Comparison of ENCODE assay signal across 22 mouse cellular contexts in genomic region chr13:98180636-98181035, GRCm38 (mm10). TPM values are rescaled to one million over a fixed set of nuclear protein-coding genes. Genes with fewer than 3 reads are reported as not detected.
DNase-seq lines count a peak whose midpoint lies in the region; ATAC-seq lines count a peak whose summit lies in the region.
"Had no signal": no experiment of that assay in that cellular context is flagged by ENCODE, and none has a peak within 500 bp of the region (broad histone marks: within the 10 kb centered on the region; RNA-seq: fewer than 3 reads in every experiment).

No protein-coding gene starts in this region.

- H3K36me3 ChIP-seq in forebrain, embryonic 11.5 days (ENCODE audit: control insufficient read depth, insufficient read depth, low read length): no peaks in the 10 kb centered on the region
- no peaks in the 10 kb centered on the region for H3K36me3 ChIP-seq in forebrain, embryonic 12.5 days (replicated peaks)
- H3K36me3 ChIP-seq: embryonic facial prominence, embryonic 12.5 days; hindbrain, embryonic 10.5 days; intestine, embryonic 15.5 days; limb, embryonic 10.5 days; liver, embryonic 15.5 days had no signal

- no peak overlapping the region for H3K4me3 ChIP-seq in forebrain, embryonic 11.5 days (ENCODE audit: low read depth, low read length)
- H3K4me3 ChIP-seq in forebrain, embryonic 12.5 days (replicated peaks): no peak overlapping the region
- H3K4me3 ChIP-seq: embryonic facial prominence, embryonic 12.5 days; hindbrain, embryonic 10.5 days; intestine, embryonic 15.5 days; limb, embryonic 10.5 days; liver, embryonic 15.5 days; myocyte had no signal

- no peaks in the 10 kb centered on the region for H3K4me1 ChIP-seq in forebrain, embryonic 11.5 days (replicated peaks; ENCODE audit: control insufficient read depth, insufficient read depth, low read length)
- 0 out of 2 replicates have a peak, but pooled peaks cover 4% of the 10 kb centered on the region for H3K4me1 ChIP-seq in forebrain, embryonic 12.5 days
- H3K4me1 ChIP-seq: intestine, embryonic 15.5 days had no signal

- H3K9ac ChIP-seq in forebrain, embryonic 11.5 days (ENCODE audit: low read length): no peak overlapping the region
- H3K9ac ChIP-seq in forebrain, embryonic 12.5 days: no peak overlapping the region
- H3K9ac ChIP-seq: embryonic facial prominence, embryonic 12.5 days; intestine, embryonic 15.5 days; liver, embryonic 15.5 days had no signal

- peak; percentile 6 for DNase-seq in forebrain, embryonic 11.5 days (ENCODE audit: low spot score)
- DNase-seq in heart, adult 9 months (ENCODE audit: low spot score in 2 of 2): peak; percentile 41 to 44
- DNase-seq in heart, postnatal 4 days: no peak
- DNase-seq in fat pad, adult 2 months (ENCODE audit: extremely low read depth, low read depth, low spot score): peak; percentile 36
- no peak for DNase-seq in right cerebral cortex, postnatal 25 days
- no peak for DNase-seq in spleen, adult 18-20 months
- DNase-seq: cerebellum, adult 2 months; cerebellum, postnatal 25 days; kidney, adult 8-10 months; kidney, postnatal 10 days; liver; lung, postnatal 4 days had no signal

- H3K4me2 ChIP-seq in forebrain, embryonic 11.5 days (ENCODE audit: low read depth, low read length, severe bottlenecking): no peak overlapping the region
- no peak overlapping the region for H3K4me2 ChIP-seq in forebrain, embryonic 12.5 days
- H3K4me2 ChIP-seq: embryonic facial prominence, embryonic 12.5 days; intestine, embryonic 15.5 days; liver, embryonic 15.5 days had no signal

- WGBS in forebrain, embryonic 11.5 days: 91% methylated on average over 8 of the region's 8 CpGs
- 91% methylated on average over 8 of the region's 8 CpGs for WGBS in forebrain, embryonic 12.5 days

- ATAC-seq in forebrain, embryonic 11.5 days (replicated peaks; ENCODE audit: low FRiP score): no peak
- no peak for ATAC-seq in forebrain, embryonic 12.5 days (ENCODE audit: low FRiP score)
- ATAC-seq: forebrain, embryonic 14.5 days; hindbrain, embryonic 16.5 days; intestine, embryonic 15.5 days; midbrain, embryonic 16.5 days had no signal

- no peak overlapping the region for H3K27ac ChIP-seq in forebrain, embryonic 11.5 days (ENCODE audit: low read depth, low read length)
- no peak overlapping the region for H3K27ac ChIP-seq in forebrain, embryonic 12.5 days
- H3K27ac ChIP-seq: embryonic facial prominence, embryonic 12.5 days; hindbrain, embryonic 10.5 days; intestine, embryonic 15.5 days; limb, embryonic 10.5 days; liver, embryonic 15.5 days had no signal

- no peaks in the 10 kb centered on the region for H3K27me3 ChIP-seq in forebrain, embryonic 11.5 days (ENCODE audit: control insufficient read depth, insufficient read depth, low read length)
- H3K27me3 ChIP-seq in forebrain, embryonic 12.5 days: peaks cover 13% of the 10 kb centered on the region; the same call in 1 of the 2 replicates
- H3K27me3 ChIP-seq: embryonic facial prominence, embryonic 12.5 days; intestine, embryonic 15.5 days; liver, embryonic 15.5 days had no signal

- H3K9me3 ChIP-seq in forebrain, embryonic 11.5 days (ENCODE audit: control insufficient read depth, low read length): no peaks in the 10 kb centered on the region
- no peaks in the 10 kb centered on the region for H3K9me3 ChIP-seq in forebrain, embryonic 12.5 days
- H3K9me3 ChIP-seq: embryonic facial prominence, embryonic 12.5 days; hindbrain, embryonic 10.5 days; intestine, embryonic 15.5 days; limb, embryonic 10.5 days; liver, embryonic 15.5 days had no signal

RNA-seq across cellular contexts. Expression of gene Arhgef28, which starts 25.6 kb away (rescaled TPM):
- 6.3 and 8.0 TPM in 2 replicates for polyA plus RNA-seq in forebrain, embryonic 11.5 days (2014; fragmentation: Nextera tagmentation; extraction: Ambion mirVana)
- 5.0 and 5.8 TPM in 2 replicates for polyA plus RNA-seq in forebrain, embryonic 12.5 days (2016; fragmentation: Nextera tagmentation; extraction: Ambion mirVana)
- 1 to 10 TPM; 7.0 to 9.8 TPM for total RNA-seq in heart, postnatal 4 days (2021)

Comparison
In these comparisons a context has a peak if more than half of its experiments do, and no peak if none do; other contexts are left out.
1. DNase-seq: peak in forebrain, embryonic 11.5 days (single experiment), heart, adult 9 months (2 of 2) and fat pad, adult 2 months (single experiment); none in heart, postnatal 4 days (single experiment), right cerebral cortex, postnatal 25 days (single experiment) and spleen, adult 18-20 months (0 of 2).